7 mouse cellular contexts compared by ENCODE assay signal in genomic region chr2:30718741-30719381, GRCm38 (mm10).
DNase-seq lines count a peak whose midpoint lies in the region; ATAC-seq and TF ChIP-seq lines count a peak whose summit lies in the region.

No protein-coding gene starts in this region.

- peak overlapping the region; percentile 95 for H3K27ac ChIP-seq in hindbrain, postnatal 0 days
- peak overlapping the region; percentile 92 for H3K27ac ChIP-seq in macrophage

- H3K9ac ChIP-seq in hindbrain, postnatal 0 days (replicated peaks; ENCODE audit: low read length): peak overlapping the region; percentile 46

- peak; percentile 46 for ATAC-seq in hindbrain, postnatal 0 days

- H3K4me2 ChIP-seq in hindbrain, postnatal 0 days (ENCODE audit: low read depth, low read length): peak overlapping the region; percentile 52

- WGBS in hindbrain, postnatal 0 days: under 1% methylated on average over 29 of the region's 29 CpGs
- 2% methylated on average over 25 of the region's 29 CpGs for WGBS in macrophage (ENCODE audit: missing documents)

- 0 out of 2 replicates have a peak overlapping the region, but pooled peaks have one; percentile 4 for H3K4me3 ChIP-seq in hindbrain, postnatal 0 days (ENCODE audit: low read length)
- peak overlapping the region; percentile 28 for H3K4me3 ChIP-seq in macrophage (ENCODE audit: inconsistent target)

- DNase-seq in adrenal gland, adult (ENCODE audit: inconsistent age in 2 of 2, low spot score in 1 of 2): peak; percentile 92 to 95
- peak; percentile 74 to 89 for DNase-seq in cerebellum, postnatal 4 days (ENCODE audit: low spot score in 2 of 2)
- DNase-seq in gastrocnemius, postnatal 10 days: peak; percentile 84
- peak; percentile 96 for DNase-seq in hindbrain, postnatal 0 days (ENCODE audit: low spot score)
- DNase-seq in left cerebral cortex, adult 9 months (ENCODE audit: low spot score in 2 of 2): peak; percentile 79 to 89
- peak; percentile 87 for DNase-seq in right cerebral cortex, postnatal 25 days

- TF ChIP-seq CTCF in hindbrain, postnatal 0 days (IDR thresholded peaks at IDR 0.05; ENCODE audit: low read depth): no peak

- no peaks in the 10 kb centered on the region for H3K79me2 ChIP-seq in macrophage (ENCODE audit: inconsistent target)

- H3K9me3 ChIP-seq in hindbrain, postnatal 0 days (ENCODE audit: low read length): no peaks in the 10 kb centered on the region

- H3K27me3 ChIP-seq in hindbrain, postnatal 0 days (ENCODE audit: insufficient read depth, low read length): no peaks in the 10 kb centered on the region

- H3K4me1 ChIP-seq in hindbrain, postnatal 0 days (ENCODE audit: insufficient read depth, low read length): peaks cover 69% of the 10 kb centered on the region

- H3K36me3 ChIP-seq in hindbrain, postnatal 0 days (ENCODE audit: insufficient read depth, low read length): no peaks in the 10 kb centered on the region
- H3K36me3 ChIP-seq in macrophage (ENCODE audit: inconsistent target): no peaks in the 10 kb centered on the region

Comparison
In these comparisons a context has a peak if more than half of its experiments do, and no peak if none do; other contexts are left out.
1. Peak in every context shown above with its lines: DNase-seq, ATAC-seq, H3K4me3 ChIP-seq and H3K27ac ChIP-seq.